Mouse (Mus musculus) CH12F3 (cell line): ENCODE results near the gene Usb1.

Source experiments
- in situ Hi-C: fragments of 300-500 bp; cut with MboI; formaldehyde crosslinking; loops from 2 replicates; pipeline ENCODE4 v1.14.3; 2020; ENCODE audit warnings: low sequenced_read_pairs

Gene Usb1

GRCm38 (mm10) chr8:95331720-95332436 lies at the start of gene Usb1, which contains the start of gene Zfp319:
Usb1 (plus strand) TSS chr8:95332284.
Zfp319 (minus strand) TSS chr8:95331950.
- in situ Hi-C loops, result no loop called here

- in situ Hi-C loops, result no loop called here
These were observed 42.9 kb upstream of the Usb1 start for GRCm38 (mm10) chr8:95289066-95289650.

GRCm38 (mm10) chr8:95293172-95293571 lies 38.9 kb upstream of the Usb1 start:
- in situ Hi-C loops, result no loop called here

- in situ Hi-C loops, result no loop called here
These were observed 38.2 kb upstream of the Usb1 start for GRCm38 (mm10) chr8:95293891-95294290.

- in situ Hi-C loops, result no loop called here
These were observed 29.7 kb upstream of the Usb1 start for GRCm38 (mm10) chr8:95302410-95302809.

GRCm38 (mm10) chr8:95305526-95305925 lies 26.6 kb upstream of the Usb1 start:
- in situ Hi-C loops, result no loop called here

- in situ Hi-C loops, result no loop called here
These were observed 25.7 kb upstream of the Usb1 start, which contains the start of gene Cngb1 for GRCm38 (mm10) chr8:95306431-95306830. Cngb1 (minus strand) TSS chr8:95306585.

- in situ Hi-C loops, result no loop called here
These were observed 21.6 kb upstream of the Usb1 start, which contains the start of gene Tepp for GRCm38 (mm10) chr8:95310342-95310970. Tepp (plus strand) TSS chr8:95310566.

GRCm38 (mm10) chr8:95312836-95313235 lies 19.2 kb upstream of the Usb1 start:
- in situ Hi-C loops, result no loop called here

- in situ Hi-C loops, result no loop called here
These were observed 18.2 kb upstream of the Usb1 start for GRCm38 (mm10) chr8:95313857-95314256.

- in situ Hi-C loops, result no loop called here
These were observed 17.4 kb upstream of the Usb1 start for GRCm38 (mm10) chr8:95314707-95315106.

- in situ Hi-C loops, result no loop called here
These were observed 16.7 kb upstream of the Usb1 start for GRCm38 (mm10) chr8:95315350-95315749.

- in situ Hi-C loops, result no loop called here
These were observed 11.6 kb upstream of the Usb1 start for GRCm38 (mm10) chr8:95320224-95321139.

GRCm38 (mm10) chr8:95323201-95323600 lies 8.9 kb upstream of the Usb1 start:
- in situ Hi-C loops, result no loop called here

- in situ Hi-C loops, result no loop called here
These were observed 7.4 kb upstream of the Usb1 start for GRCm38 (mm10) chr8:95324646-95325045.

- in situ Hi-C loops, result no loop called here
These were observed 5.3 kb upstream of the Usb1 start for GRCm38 (mm10) chr8:95326822-95327221.

GRCm38 (mm10) chr8:95327866-95328465 lies 4.1 kb upstream of the Usb1 start:
- in situ Hi-C loops, result no loop called here

GRCm38 (mm10) chr8:95330367-95330766 lies 1.7 kb upstream of the Usb1 start:
- in situ Hi-C loops, result no loop called here

- in situ Hi-C loops, result no loop called here
These were observed 846 bp upstream of the Usb1 start for GRCm38 (mm10) chr8:95331156-95331719.
